Mouse (Mus musculus): Measurements from ENCODE around the gene Sart1. TPM values are rescaled to one million over a fixed set of nuclear protein-coding genes. Genes with fewer than 3 reads are reported as not detected.

Sart1 gene
- polyA plus RNA-seq, 1 experiment: 48.9 TPM

DNA sequence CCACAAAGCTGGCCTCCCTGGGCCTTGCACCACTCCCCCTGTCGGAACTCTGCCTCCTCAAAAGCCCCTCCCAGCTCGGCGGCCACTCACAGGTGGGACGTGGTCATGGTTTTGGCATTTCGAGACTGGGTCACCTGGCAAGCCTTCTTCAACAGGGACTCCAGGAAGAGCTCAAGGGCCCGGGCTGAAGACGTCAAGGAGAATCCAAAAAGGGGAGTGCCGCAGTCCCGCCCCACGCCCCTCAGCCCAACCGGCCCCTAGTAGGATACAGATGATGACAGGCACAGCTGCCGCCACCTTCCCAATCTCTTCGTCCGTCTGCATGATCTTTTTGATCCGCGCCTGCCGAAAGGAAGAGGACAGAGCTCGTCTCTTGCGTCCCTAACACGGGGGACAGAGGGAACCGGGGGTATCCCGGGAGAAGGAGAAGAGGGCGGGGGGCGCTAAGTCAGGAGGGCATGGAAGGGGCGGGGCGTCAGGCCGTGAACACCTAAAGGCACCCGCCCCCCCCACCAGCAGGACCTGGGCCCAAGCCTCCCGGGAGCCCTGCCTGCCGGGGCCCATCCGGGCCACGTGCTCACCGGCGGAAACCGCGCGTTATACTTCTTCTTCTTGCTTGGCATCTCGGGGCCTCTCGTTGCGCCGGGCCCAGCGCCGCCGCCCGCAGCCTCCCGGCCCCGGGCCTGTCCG lies 35.7 kb upstream of the Sart1 start:
- H3K4me1 ChIP-seq (replicated peaks; ENCODE audit: control insufficient read depth, insufficient read depth, low read length): peaks cover 32% of the 10 kb centered on the region
- H3K27ac ChIP-seq (ENCODE audit: control insufficient read depth, insufficient read depth, low read length): peak overlapping the region; percentile 31; the same call in 1 of the 2 replicates
- H3K36me3 ChIP-seq (ENCODE audit: control insufficient read depth, insufficient read depth, low read length): 0 out of 2 replicates have a peak, but pooled peaks cover 8% of the 10 kb centered on the region
- no peaks in the 10 kb centered on the region for H3K27me3 ChIP-seq (ENCODE audit: control insufficient read depth, insufficient read depth, low read length)
- peak overlapping the region; percentile 63 for H3K4me3 ChIP-seq (ENCODE audit: control insufficient read depth, insufficient read depth, low read length)
- under 1% methylated on average over 41 of the region's 48 CpGs for WGBS
- TF ChIP-seq CTCF (IDR thresholded peaks at IDR 0.05; ENCODE audit: borderline replicate concordance, control insufficient read depth, extremely low read depth, insufficient read depth, low read length, poor library complexity) (no peak), POLR2A (IDR thresholded peaks at IDR 0.05; ENCODE audit: control insufficient read depth, extremely low read depth, insufficient read depth, low read length, poor library complexity) (no peak)
- peak; percentile 77 for DNase-seq

DNA sequence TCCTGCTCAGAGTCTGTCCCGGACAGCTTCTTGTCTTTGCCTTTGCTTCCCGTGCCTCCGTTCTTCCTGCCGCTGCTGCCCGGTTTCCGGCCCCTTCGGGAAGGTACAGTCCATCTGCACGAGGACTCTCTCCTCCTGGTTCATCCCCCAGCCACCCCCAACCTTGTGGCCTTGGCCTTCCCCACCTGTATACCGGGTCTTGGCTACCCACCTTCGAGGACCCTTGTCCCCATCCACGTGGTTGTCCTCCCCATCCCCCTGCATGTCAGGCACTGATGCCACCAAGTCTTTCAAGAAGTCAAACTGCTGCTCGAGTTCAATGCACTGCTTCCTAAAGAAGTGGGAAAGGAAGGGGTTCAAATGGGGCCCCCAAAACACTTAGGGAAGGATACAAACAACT lies 35.1 kb upstream of the Sart1 start:
- no peak for DNase-seq
- H3K27me3 ChIP-seq (ENCODE audit: control insufficient read depth, insufficient read depth, low read length): no peaks in the 10 kb centered on the region
- no peak overlapping the region for H3K27ac ChIP-seq (ENCODE audit: control insufficient read depth, insufficient read depth, low read length)
- 60% methylated on average over 12 of the region's 12 CpGs for WGBS
- TF ChIP-seq POLR2A (IDR thresholded peaks at IDR 0.05; ENCODE audit: control insufficient read depth, extremely low read depth, insufficient read depth, low read length, poor library complexity) (no peak), CTCF (IDR thresholded peaks at IDR 0.05; ENCODE audit: borderline replicate concordance, control insufficient read depth, extremely low read depth, insufficient read depth, low read length, poor library complexity) (no peak)
- H3K4me3 ChIP-seq (ENCODE audit: control insufficient read depth, insufficient read depth, low read length): peak overlapping the region; percentile 63
- H3K4me1 ChIP-seq (replicated peaks; ENCODE audit: control insufficient read depth, insufficient read depth, low read length): peaks cover 32% of the 10 kb centered on the region
- H3K36me3 ChIP-seq (ENCODE audit: control insufficient read depth, insufficient read depth, low read length): 0 out of 2 replicates have a peak, but pooled peaks cover 8% of the 10 kb centered on the region

DNA sequence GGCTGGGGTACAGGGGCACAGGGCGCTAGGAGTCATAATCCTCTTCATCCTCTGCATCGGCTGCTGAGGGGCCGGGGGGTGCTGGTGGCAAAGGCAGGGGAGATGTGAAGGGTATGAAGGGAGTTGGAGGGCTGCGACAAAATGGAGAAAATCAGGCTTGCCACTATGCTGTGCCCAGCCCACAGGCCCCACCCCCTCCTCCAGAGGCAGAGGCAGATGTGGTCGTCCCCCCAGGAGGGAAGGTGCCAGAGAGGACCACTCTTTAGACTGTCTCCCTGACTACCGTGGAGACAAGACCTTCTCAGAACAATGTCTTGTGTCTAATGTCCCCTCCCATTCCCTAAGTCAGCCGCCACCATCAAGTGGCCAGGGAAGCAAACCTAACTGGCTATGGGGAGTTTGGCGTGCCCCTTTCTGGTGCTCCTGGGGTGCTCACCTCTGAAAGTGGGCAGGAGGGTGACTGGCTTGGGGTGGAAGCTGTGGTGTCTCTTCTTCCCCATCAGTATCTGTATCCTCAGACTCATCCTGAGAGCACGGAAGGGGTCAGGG lies 34.5 kb upstream of the Sart1 start:
- Histone ChIP-seq H3K36me3 (ENCODE audit: control insufficient read depth, insufficient read depth, low read length) (0 out of 2 replicates have a peak, but pooled peaks cover 11% of the 10 kb centered on the region), H3K4me1 (replicated peaks; ENCODE audit: control insufficient read depth, insufficient read depth, low read length) (peaks cover 32% of the 10 kb centered on the region), H3K27ac (ENCODE audit: control insufficient read depth, insufficient read depth, low read length) (no peak overlapping the region), H3K4me3 (ENCODE audit: control insufficient read depth, insufficient read depth, low read length) (no peak overlapping the region), H3K27me3 (ENCODE audit: control insufficient read depth, insufficient read depth, low read length) (no peaks in the 10 kb centered on the region)
- TF ChIP-seq CTCF (IDR thresholded peaks at IDR 0.05; ENCODE audit: borderline replicate concordance, control insufficient read depth, extremely low read depth, insufficient read depth, low read length, poor library complexity): no peak
- no peak for TF ChIP-seq POLR2A (IDR thresholded peaks at IDR 0.05; ENCODE audit: control insufficient read depth, extremely low read depth, insufficient read depth, low read length, poor library complexity)
- no peak for DNase-seq
- WGBS: 93% methylated on average over 9 of the region's 9 CpGs

DNA sequence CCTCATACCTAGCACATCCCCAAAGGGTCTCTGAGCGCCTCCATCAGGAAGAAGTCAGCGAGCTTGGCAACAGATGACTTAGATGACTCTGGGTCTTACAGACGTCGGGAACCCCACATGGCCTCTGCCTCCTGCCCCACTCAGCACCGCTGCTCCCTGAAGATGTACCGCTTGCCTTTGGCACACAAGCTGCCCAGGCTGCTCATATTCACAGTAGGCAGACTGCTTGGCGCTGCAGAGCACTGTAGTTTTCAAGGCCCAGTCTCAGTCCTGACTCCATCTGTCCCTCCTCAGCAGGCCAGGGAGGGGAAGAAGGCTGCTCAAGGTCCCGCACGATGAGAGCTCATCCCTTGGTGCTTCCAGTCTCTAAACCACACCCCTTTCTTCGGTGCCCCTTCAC lies 33.8 kb upstream of the Sart1 start:
- H3K4me3 ChIP-seq (ENCODE audit: control insufficient read depth, insufficient read depth, low read length): no peak overlapping the region
- DNase-seq: no peak
- TF ChIP-seq CTCF (IDR thresholded peaks at IDR 0.05; ENCODE audit: borderline replicate concordance, control insufficient read depth, extremely low read depth, insufficient read depth, low read length, poor library complexity) (no peak), POLR2A (IDR thresholded peaks at IDR 0.05; ENCODE audit: control insufficient read depth, extremely low read depth, insufficient read depth, low read length, poor library complexity) (no peak)
- H3K36me3 ChIP-seq (ENCODE audit: control insufficient read depth, insufficient read depth, low read length): peaks cover 18% of the 10 kb centered on the region; the same call in 1 of the 2 replicates
- H3K27me3 ChIP-seq (ENCODE audit: control insufficient read depth, insufficient read depth, low read length): no peaks in the 10 kb centered on the region
- WGBS: 91% methylated on average over 10 of the region's 10 CpGs
- H3K4me1 ChIP-seq (replicated peaks; ENCODE audit: control insufficient read depth, insufficient read depth, low read length): peaks cover 32% of the 10 kb centered on the region
- H3K27ac ChIP-seq (ENCODE audit: control insufficient read depth, insufficient read depth, low read length): no peak overlapping the region

DNA sequence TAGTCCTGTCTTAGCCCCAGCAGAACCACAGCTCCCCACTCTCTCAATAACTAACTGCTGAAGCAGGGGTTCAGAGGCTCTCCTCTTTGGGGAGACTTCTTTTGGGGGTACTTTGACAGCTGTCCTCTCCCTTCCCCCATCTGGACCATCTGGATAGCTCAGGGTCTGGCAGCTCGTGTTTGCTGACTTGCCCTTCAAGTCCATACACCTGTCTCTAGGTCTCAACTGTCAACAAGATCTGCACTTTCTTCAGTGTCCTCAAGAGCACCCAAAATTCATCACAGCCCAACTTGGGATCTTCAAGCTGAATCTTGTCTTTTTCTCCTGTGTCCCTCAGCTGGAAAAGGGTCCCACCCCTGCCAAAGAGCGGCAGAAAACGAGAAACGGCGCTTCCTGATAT lies 33.3 kb upstream of the Sart1 start:
- H3K27ac ChIP-seq (ENCODE audit: control insufficient read depth, insufficient read depth, low read length): no peak overlapping the region
- H3K27me3 ChIP-seq (ENCODE audit: control insufficient read depth, insufficient read depth, low read length): no peaks in the 10 kb centered on the region
- peaks cover 15% of the 10 kb centered on the region; the same call in 1 of the 2 replicates for H3K36me3 ChIP-seq (ENCODE audit: control insufficient read depth, insufficient read depth, low read length)
- H3K4me1 ChIP-seq (replicated peaks; ENCODE audit: control insufficient read depth, insufficient read depth, low read length): peaks cover 29% of the 10 kb centered on the region
- DNase-seq: no peak
- H3K4me3 ChIP-seq (ENCODE audit: control insufficient read depth, insufficient read depth, low read length): no peak overlapping the region
- TF ChIP-seq CTCF (IDR thresholded peaks at IDR 0.05; ENCODE audit: borderline replicate concordance, control insufficient read depth, extremely low read depth, insufficient read depth, low read length, poor library complexity): no peak
- no peak for TF ChIP-seq POLR2A (IDR thresholded peaks at IDR 0.05; ENCODE audit: control insufficient read depth, extremely low read depth, insufficient read depth, low read length, poor library complexity)
- 82% methylated on average over 5 of the region's 5 CpGs for WGBS

DNA sequence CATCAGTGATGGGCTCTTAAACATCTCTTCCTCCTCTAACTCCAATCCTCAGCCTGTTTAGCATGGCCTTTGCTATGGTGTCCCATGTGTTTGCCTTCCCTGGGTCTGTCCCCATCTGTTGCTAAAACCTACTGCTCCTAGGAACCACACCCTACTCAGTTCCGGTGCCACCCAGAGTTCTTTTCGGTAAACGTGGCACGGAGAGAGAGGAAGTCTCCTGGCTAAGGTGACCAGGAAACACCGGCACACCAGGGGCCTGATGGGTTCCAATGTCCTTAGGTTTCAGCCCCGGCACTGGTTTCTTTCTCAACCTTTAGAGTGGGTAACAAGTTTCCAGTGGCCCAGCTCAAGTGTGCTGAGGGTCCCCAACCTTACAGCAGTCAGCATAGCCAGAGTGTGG lies 32.1 kb upstream of the Sart1 start:
- no peak for DNase-seq
- 95% methylated on average over 6 of the region's 6 CpGs for WGBS
- Histone ChIP-seq H3K27me3 (ENCODE audit: control insufficient read depth, insufficient read depth, low read length) (no peaks in the 10 kb centered on the region), H3K4me3 (ENCODE audit: control insufficient read depth, insufficient read depth, low read length) (no peak overlapping the region), H3K4me1 (replicated peaks; ENCODE audit: control insufficient read depth, insufficient read depth, low read length) (peaks cover 18% of the 10 kb centered on the region), H3K36me3 (ENCODE audit: control insufficient read depth, insufficient read depth, low read length) (peaks cover 11% of the 10 kb centered on the region; the same call in 1 of the 2 replicates), H3K27ac (ENCODE audit: control insufficient read depth, insufficient read depth, low read length) (no peak overlapping the region)
- TF ChIP-seq POLR2A (IDR thresholded peaks at IDR 0.05; ENCODE audit: control insufficient read depth, extremely low read depth, insufficient read depth, low read length, poor library complexity) (no peak), CTCF (IDR thresholded peaks at IDR 0.05; ENCODE audit: borderline replicate concordance, control insufficient read depth, extremely low read depth, insufficient read depth, low read length, poor library complexity) (no peak)
